Mouse (Mus musculus): ENCODE data around the gene Tmem127.
"Not testable (repeated sequence)": the region's sequence is repeated elsewhere in the genome, so short reads cannot be mapped to it uniquely, and the experiment has no call there.

Gene Tmem127

DNA sequence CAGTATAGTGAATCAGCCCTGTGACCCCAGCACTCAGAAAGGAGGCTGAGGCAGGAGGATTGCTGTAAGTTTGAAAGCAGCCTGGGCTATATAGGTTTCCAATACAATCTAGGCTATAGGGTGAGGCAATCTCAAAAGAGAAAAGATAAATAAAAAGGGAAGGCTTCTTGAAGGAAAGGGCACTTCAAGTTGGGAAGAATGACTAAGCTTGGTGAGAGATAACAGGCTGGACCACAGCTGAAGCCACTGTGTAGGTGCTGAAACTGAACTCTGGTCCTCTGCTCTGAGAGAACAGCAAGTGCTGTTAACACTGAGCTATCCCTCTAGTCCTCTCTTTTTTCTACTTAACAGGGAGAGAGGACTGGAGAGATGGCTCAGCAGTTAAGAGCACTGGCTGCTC, 14.8 kb downstream of the Tmem127 start:
- in situ Hi-C loops (cut with MboI, MseI), result no loop called here

DNA sequence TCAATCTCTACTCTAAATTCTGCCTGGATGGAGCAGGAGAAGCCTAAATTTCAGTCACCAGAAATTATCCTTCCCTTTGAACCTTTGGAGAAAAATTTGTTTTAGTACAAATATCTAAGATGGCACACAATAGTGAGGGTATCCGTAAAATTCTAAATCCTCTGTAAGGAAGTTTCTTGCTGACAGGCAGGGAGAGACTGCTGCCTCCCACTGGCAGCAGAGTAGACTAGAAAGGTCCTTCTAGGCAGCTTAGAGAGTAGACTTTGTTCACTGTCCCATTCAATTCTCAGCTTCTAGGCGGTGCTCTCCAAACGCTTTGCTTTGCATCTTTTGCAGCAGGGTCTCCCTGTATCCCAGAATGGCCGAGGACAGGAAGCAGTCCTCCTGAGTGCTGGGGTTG, 20.1 kb downstream of the Tmem127 start:
- in situ Hi-C loops (cut with MboI, MseI), result no loop called here

DNA sequence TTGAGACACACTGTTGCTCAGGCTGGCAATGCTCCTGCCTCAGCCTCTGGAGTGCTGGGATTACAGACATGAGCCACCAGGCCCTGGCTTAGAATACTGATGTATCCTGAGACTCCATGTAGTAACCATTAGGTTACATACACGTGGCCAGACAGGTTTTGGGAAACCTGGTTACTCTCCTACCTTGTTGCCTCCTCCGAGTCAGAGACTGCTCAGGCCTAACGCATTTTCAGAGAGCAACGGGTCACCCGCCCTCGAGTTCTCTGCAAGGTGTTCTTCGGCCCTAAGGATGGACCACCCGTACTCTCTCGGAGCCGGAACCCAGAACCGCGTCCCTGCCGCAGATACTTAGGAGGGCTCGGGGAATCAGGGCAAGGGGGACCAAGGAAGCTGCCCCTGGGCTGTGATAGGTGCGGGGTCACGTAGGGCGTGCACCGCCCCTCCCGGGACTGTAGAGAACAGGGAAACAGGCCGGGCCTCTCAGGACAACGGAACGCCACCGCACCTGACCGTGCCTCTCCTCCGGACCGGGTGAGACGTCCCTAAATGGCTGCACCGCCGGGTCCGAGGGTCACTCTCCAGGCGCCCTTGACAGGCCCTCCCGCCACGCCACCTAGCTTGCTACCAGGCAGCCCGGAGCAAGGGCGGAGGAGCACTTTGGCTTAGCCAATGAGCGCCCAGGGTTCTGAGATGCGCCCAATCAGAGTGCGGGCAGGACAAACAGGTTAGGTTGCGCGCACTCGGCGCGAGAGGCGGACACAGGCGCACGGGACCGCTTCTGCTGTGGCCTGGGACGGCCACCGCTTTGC, 22.0 kb downstream of the Tmem127 start, which contains the start of gene Stard7:
TSS of gene Stard7 (plus strand) at position 728 of the 809 bp plus-strand sequence.
- in situ Hi-C loops (cut with MboI, MseI), result no loop called here

DNA sequence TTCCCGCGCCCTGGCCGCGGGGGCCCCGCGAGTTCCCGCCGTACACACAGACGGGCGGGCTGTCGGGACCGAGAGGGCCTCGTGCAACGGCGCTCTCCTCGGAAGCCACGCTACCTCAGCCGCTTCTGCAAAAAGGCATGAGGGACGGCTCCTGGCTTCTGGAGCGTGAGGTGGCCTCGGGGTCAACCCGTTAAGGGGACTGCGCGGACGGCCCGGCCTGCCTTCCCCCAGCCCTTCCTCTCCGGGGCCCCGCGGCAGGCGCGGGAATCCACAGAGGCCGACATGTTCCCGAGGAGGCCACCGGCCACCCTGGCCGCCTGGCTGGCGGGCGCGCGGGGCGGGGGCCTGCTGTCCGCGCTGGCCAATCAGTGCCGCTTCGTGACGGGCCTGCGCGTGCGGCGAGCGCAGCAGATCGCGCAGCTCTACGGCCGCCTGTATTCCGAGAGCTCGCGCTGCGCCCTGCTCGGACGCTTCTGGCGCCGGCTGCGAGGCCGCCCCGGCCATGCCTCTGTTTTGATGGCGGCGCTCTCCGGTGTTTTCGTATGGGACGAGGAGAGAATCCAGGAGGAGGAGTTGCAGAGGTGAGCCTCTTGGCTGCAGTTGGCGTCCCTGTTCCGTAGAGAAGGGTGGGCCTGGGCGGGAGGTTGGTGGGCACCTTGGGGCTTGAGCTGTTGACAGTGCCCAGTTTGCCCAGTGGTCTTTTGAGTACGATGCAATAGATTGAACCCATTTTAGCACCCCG, 22.8 kb downstream of the Tmem127 start:
- in situ Hi-C loops (cut with MboI, MseI), result no loop called here

DNA sequence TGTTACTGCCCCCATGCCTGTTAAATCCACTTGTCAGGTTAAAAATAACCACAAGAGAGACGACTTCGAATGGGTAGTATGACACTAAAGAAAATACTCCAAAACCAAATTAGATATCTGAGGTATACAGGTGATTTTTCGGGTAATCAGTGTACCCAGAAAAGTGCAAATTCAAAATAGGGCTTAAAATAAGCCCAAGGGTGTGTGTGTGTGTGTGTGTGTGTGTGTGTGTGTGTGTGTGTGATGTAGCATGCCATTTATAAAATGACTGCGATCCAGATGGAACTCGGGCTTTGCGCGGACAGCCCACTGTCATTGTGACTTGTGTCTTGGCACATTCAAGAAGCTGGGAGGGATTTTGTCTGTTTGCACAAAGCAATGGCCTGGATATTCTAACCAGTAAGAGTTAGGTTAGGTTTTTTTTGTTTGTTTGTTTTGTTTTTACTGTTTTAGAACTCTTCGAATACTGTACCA, 23.4 kb downstream of the Tmem127 start:
- in situ Hi-C loops (cut with MboI, MseI), result no loop called here

DNA sequence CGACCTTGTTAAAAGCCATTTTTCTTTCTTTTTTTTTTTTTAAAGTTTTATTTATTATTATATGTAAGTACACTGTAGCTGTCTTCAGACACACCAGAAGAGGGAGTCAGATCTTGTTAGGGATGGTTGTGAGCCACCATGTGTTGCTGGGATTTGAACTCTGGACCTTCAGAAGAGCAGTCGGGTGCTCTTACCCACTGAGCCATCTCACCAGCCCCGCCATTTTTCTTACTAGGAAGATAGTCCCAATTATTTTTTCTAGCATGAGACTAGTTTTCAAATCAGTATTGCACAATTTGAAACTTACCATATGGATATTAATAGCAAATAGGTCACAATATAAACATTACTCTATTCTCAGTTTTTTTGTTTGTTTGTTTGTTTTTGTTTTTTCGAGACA, 24.3 kb downstream of the Tmem127 start:
- in situ Hi-C loops (cut with MboI, MseI), result not testable (repeated sequence)

DNA sequence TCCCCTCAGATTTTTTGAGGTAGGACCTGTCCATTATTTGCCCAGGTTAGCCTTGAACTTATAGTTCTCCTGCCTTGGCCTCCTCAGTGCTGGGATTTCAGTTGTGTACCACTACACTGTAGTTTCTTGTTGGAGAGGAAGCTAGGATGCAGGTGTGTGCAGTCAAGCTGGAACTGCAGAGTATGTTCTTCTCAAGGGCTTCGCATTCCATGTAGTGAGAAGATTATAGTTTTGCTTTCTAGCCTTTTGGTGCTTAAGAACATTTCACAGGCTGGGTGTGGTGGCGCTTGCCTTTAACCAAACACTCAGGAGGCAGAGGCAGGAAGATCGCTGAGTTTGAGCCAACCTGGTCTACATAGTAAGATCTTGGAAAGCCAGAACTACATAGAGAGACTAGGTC, 25.1 kb downstream of the Tmem127 start:
- in situ Hi-C loops (cut with MboI, MseI), result no loop called here

DNA sequence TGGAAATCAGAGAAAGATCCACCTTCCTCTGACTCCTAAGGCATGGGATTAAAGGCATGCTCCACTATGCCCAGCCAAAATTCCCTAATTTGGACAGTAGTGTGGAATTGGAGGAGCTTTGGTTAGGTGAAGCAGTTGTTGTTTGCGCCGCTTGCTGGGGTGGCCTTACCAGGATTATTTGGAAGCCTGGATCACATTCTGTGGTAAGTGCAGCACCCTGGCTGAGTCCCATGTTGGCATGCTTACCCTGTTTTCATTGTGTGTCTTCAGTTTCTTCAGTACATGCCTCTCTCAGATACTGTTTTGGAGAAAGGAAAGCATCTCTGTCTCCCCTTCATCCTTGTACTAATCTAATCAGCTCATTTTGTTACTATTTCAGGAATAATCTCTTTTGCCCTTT, 26.9 kb downstream of the Tmem127 start:
- in situ Hi-C loops (cut with MboI, MseI), result no loop called here

DNA sequence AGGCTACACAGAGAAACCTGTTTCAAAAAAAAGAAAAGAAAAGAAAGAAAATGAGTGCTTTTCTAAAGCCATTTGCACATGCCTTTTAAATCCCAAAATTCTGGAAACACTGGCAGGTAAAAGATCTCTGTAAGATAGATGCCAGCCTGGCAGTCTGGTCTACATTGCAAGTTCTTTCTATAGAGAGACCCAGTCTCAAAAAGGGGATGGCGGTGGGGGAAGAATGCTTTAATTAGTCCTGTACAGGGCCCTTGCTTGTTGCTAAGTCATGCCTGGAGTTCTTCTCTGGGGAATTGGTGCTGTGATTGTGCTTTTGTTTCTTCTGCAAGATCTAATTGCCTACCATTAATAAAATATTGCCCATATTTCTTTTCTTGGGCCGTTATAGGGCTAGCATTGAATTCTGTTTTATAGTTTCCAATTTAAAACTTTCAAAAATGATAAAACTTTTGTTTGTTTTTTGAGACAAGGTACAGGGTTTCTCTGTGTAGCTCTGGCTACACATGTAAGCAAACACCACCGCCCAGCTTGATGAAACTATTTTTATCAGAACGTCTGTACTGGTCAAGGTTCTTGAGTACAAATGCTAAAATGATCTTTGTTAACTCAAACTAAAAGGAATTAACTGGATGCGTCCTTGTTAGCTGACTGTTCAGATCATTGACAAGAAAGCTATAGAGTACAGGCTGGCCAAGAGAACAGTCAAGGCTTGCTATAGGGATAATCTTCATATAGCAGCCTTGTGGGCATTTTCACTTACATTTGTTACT, 28.0 kb downstream of the Tmem127 start:
- in situ Hi-C loops (cut with MboI, MseI), result no loop called here

DNA sequence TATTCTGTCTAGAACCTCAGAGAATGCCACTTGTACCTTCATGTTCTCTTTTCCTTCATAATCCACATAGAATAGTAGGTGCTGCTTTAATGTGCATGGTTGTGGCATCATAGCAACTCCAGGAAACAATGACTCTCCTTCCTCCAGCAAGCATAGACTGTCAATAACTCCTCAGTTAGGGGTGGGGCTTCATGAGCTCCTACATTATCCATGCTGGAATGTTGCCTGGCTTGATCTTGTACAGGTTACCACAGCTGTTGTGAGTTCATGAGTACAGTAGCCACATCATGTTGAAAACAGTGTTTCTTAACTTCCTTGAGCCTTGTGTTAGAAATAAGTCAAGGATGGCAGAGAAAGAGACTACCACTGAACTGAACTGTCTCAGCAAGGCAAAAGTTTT, 30.5 kb downstream of the Tmem127 start:
- in situ Hi-C loops (cut with MboI, MseI), result no loop called here

DNA sequence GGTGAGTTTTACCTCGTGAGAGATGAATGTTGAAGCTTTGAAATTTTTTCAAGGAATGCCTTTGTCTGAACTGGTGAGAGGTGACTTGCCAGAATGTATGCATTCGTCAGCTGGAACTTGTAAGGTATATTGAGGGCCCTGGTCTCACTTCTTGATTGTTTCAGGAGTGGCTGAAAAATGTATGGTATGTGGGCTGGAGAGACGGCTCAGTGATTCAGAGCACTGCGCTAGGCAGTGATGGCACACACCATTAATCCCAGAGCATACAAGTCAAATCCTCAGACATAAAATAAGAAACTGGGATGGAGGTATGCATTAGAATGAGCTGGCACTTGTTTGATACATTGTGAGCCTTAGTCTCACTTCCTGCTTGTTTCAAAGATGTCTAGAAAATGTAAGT, 44.5 kb downstream of the Tmem127 start:
- in situ Hi-C loops (cut with MboI, MseI), result no loop called here

DNA sequence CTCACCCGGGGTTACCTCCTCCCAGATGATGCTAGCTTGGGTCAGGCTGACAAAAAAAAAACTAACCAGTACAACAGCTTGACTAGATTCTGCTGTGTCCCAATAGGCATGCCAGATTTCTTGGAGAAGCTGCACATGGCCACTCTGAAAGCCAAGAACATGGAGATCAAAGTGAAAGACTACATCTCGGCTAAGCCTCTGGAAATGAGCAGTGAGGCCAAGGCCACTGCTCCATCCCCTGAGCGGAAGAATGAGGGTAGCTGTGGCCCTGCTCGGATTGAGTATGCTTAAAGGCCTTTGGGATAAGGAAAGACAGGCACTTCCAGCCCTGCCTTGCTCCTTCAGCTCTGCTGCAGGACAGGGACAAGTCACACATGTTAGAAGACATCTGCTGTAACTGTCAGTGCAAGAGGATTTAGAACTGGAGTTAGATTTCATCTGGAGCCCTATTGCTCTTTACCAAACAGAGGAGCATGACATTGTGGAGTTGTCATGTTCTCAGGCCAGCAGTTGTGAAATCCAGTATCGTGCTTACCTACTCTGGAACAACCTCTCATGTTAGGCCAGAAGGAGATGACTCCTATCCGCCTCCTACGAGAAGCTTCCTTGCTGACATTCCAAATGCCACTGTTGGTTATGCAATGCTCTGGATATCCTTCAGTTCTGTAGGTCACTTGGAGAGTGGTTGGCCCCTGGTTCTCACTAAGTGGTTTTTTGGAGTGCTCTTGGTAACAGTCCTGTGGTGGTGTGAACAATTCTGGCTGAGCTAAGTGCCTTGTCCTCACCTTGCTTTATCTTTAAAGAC, 49.5 kb downstream of the Tmem127 start:
- in situ Hi-C loops (cut with MboI, MseI), result no loop called here

DNA sequence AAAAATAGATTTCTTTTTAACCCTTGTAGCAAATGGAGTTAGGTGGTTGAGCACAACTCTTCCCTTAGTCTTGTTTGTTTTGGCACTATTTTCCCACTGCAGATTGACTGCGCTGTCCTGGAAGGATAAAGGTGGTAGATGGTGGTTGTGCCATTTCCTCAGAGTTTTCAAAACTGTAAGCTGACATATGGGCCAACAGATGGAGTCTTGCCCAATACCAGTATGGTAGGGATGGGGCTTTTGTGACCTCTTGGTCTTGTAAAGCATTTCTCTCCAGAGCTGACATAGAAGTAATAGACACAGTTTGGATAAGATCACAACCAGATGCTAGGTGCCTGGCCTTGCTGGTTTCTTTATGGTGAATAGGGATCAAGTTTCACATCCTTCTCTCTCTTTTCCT, 50.3 kb downstream of the Tmem127 start:
- in situ Hi-C loops (cut with MboI, MseI), result no loop called here

DNA sequence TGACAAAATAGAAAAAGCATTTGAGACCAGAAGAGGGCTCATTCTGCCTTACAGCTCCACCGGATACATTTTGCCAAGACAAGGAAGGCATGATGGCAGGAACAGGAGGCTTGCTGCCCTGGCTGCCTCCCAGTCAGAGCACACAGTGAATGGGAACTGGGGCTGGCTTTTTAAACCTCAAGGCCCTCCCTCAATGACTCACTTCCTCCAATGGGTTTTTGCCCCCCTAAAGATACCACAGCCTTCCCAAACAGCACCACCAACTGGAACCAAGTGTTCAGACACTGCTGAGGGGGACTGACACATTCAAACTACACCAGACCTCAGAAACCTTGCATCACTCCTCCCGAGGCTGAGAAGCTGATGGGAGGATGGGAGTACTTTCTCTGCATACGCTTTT, 53.0 kb downstream of the Tmem127 start:
- in situ Hi-C loops (cut with MboI, MseI), result no loop called here

DNA sequence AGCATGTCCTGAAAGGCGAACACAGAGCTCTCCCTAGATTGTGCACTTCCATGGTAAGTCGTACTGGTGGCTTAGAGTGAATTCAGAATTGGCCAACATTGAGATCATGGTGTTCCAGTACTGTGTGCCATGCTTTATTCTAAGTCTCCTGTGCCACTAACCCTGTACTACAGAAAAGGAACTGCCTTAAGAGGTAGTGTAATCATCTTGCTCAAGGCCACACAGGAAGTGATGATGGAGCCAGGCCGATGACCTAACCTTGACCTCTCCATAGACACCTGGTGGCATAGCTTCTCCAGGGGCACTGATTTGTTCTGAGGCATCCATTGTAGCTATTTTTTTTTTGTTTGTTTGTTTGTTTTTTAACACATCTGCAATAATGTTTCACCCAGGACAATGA, 54.2 kb downstream of the Tmem127 start:
- in situ Hi-C loops (cut with MboI, MseI), result no loop called here

DNA sequence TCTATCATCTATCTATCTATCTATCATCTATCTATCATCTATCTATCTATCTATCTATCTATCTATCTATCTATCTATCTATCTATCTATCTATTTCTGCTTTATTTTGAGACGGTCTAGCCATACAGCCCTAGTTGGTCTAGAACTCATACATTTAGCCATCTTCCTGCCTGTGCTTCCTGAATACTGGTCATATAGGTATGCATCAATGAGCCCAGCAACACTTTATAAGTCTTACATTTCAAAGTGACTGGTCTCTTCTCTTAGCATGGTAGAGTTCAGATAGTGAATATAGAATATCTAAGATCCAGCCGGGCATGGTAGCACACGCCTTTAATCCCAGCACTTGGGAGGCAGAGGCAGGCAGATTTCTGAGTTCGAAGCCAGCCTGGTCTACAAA, 56.5 kb downstream of the Tmem127 start:
- in situ Hi-C loops (cut with MboI, MseI), result not testable (repeated sequence)

DNA sequence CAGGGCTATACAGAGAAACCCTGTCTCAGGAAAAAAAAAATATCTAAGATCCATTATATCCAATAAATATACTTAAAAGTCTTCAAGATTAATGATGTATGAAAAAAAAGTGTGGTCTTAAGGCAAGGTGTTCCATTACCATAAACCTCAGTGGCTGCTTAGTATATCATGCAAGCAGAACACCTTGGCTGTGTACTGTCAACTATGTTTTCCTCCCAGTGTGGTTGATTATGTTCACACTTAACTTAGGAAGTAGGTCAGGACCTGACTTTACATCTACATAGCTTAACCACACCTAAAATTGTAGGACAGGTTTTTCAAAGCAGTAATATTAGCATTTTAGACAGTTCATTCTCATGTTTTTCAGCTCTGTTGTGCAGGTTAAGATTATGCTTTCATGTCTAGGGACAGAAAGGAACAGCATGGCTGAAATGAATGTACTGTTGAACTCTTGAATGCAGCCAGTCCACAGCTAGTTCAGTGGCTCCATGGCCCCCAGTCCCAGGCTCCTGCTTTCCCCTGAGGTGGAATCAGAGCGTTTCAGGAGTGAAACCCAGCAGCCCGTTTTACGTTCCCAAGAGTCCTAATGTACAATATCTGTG, 57.0 kb downstream of the Tmem127 start:
- in situ Hi-C loops (cut with MboI, MseI), result loop anchor here (5.0 kb wide), 1 partner anchor 38 kb away; no protein-coding TSS in a partner anchor

DNA sequence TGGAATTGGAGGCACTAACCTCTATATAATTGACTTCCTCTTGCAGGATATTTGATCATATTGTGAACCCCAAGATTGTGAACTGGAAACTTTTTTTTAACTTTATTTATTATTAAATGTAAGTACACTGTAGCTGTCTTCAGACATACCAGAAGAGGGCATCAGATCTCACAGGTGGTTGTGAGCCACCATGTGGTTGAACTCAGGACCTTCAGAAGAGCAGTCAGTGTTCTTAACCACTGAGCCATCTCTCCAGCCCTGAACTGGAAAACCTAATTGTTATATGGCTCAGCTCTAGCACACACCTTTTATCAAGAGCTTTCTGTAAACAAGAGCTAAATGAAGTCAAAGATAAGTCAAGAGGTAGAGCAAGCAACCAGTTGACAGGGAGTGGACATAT, 58.4 kb downstream of the Tmem127 start:
- in situ Hi-C loops (cut with MboI, MseI), result loop anchor here (5.0 kb wide), 1 partner anchor 36 kb away; no protein-coding TSS in a partner anchor

DNA sequence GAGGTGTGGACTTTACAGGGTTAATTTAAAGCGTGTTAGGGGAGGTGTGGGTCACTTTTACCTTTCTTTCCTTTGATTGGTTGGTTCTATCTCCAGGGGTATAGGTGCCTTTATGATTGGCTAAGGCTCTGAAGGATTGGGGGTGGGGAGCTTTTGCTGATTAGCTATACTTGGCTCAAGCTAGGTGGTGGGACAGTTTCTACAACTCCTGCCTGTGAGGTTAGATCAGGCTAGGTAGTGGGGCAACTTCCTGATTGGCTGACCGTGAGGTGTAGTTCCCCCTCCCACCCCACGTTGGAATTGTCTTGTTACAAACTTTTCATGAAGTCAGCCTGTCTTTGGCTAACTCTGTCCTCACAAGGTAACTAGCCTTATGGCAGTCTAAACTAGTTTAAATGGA, 59.5 kb downstream of the Tmem127 start:
- in situ Hi-C loops (cut with MboI, MseI), result loop anchor here (5.0 kb wide), 1 partner anchor 35 kb away; no protein-coding TSS in a partner anchor

DNA sequence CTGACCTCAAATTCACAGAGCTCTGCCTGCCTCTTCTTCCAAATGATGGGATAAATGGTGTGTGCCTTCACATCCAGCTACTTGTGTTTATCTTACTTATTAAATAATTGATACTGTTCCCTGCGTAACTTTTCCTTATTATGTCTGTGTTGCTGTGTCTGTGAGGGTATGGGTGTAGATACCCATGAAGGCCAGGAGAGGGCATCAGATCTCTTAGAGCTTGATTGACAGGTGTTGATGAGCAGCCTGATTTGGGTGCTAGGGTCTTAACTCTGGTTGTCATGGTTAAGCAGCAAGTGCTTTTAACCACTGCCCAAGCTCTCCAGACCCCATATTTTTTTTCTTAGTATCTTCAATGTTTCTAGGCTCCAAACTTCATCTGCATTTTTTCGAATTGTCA, 61.0 kb downstream of the Tmem127 start:
- in situ Hi-C loops (cut with MboI, MseI), result loop anchor here (5.0 kb wide), 1 partner anchor 34 kb away; no protein-coding TSS in a partner anchor

DNA sequence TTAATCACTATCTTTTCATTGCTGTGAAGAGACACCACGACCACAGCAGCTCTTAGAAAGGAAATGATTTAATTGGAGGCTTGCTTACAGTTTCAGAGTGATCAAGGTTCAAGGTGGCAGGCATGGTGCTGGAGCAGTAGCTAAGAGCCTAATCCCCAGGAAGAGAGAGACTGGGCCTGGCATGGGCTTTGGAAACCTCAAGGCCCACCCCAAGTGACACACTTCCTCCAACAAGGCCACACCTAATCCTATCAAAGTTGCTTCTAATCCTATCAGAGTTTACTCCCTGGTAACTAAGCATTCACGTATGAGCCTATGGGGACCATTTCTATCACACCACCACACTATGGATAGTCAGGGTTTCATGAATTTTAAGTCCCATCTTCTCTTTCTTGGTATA, 62.5 kb downstream of the Tmem127 start:
- in situ Hi-C loops (cut with MboI, MseI), result no loop called here
